Mouse (Mus musculus): Measurements from ENCODE around the gene Bckdha. TPM values are rescaled to one million over a fixed set of nuclear protein-coding genes. Genes with fewer than 3 reads are reported as not detected.

Gene Bckdha
- polyA plus RNA-seq, 1 experiment from 2014 or later: 45.1 TPM

- Histone ChIP-seq H3K9ac (replicated peaks; ENCODE audit: low read length) (no peak overlapping the region), H3K4me3 (ENCODE audit: low read depth, low read length) (no peak overlapping the region), H3K36me3 (replicated peaks; ENCODE audit: control insufficient read depth, insufficient read depth, low read depth, low read length) (no peaks in the 10 kb centered on the region), H3K27ac (replicated peaks; ENCODE audit: low read depth, low read length) (no peak overlapping the region), H3K27me3 (ENCODE audit: control insufficient read depth, insufficient read depth, low read length) (no peaks in the 10 kb centered on the region), H3K4me2 (ENCODE audit: low read depth, low read length) (no peak overlapping the region), H3K9me3 (replicated peaks; ENCODE audit: control insufficient read depth, low read length) (no peaks in the 10 kb centered on the region), H3K4me1 (ENCODE audit: control insufficient read depth, insufficient read depth, low read length) (no peaks in the 10 kb centered on the region)
- whole genome bisulfite sequencing: 42% methylated on average over 7 of the region's 7 CpGs
- ATAC-seq (replicated peaks; ENCODE audit: insufficient number of reproducible peaks, low FRiP score, low TSS enrichment, low read depth) (no peak), DNase-seq (ENCODE audit: low spot score) (no peak)
Measured at GRCm38 (mm10) chr7:25611501-25611900, 47.3 kb downstream of the Bckdha start.

GRCm38 (mm10) chr7:25610056-25610455, 48.7 kb downstream of the Bckdha start:
- Histone ChIP-seq H3K27ac (replicated peaks; ENCODE audit: low read depth, low read length) (no peak overlapping the region), H3K9me3 (replicated peaks; ENCODE audit: control insufficient read depth, low read length) (no peaks in the 10 kb centered on the region), H3K9ac (replicated peaks; ENCODE audit: low read length) (no peak overlapping the region), H3K4me1 (ENCODE audit: control insufficient read depth, insufficient read depth, low read length) (no peaks in the 10 kb centered on the region), H3K4me3 (ENCODE audit: low read depth, low read length) (no peak overlapping the region), H3K4me2 (ENCODE audit: low read depth, low read length) (no peak overlapping the region), H3K36me3 (replicated peaks; ENCODE audit: control insufficient read depth, insufficient read depth, low read depth, low read length) (no peaks in the 10 kb centered on the region), H3K27me3 (ENCODE audit: control insufficient read depth, insufficient read depth, low read length) (no peaks in the 10 kb centered on the region)
- no peak for ATAC-seq (replicated peaks; ENCODE audit: insufficient number of reproducible peaks, low FRiP score, low TSS enrichment, low read depth)
- WGBS: 38% methylated on average over 6 of the region's 6 CpGs
- DNase-seq (ENCODE audit: low spot score): no peak

GRCm38 (mm10) chr7:25607196-25607595, 51.6 kb downstream of the Bckdha start:
- no peak overlapping the region for H3K27ac ChIP-seq (replicated peaks; ENCODE audit: low read depth, low read length)
- ATAC-seq (replicated peaks; ENCODE audit: insufficient number of reproducible peaks, low FRiP score, low TSS enrichment, low read depth) (no peak), DNase-seq (ENCODE audit: low spot score) (no peak)
- H3K4me1 ChIP-seq (ENCODE audit: control insufficient read depth, insufficient read depth, low read length): no peaks in the 10 kb centered on the region
- H3K27me3 ChIP-seq (ENCODE audit: control insufficient read depth, insufficient read depth, low read length): no peaks in the 10 kb centered on the region
- H3K4me3 ChIP-seq (ENCODE audit: low read depth, low read length): no peak overlapping the region
- H3K36me3 ChIP-seq (replicated peaks; ENCODE audit: control insufficient read depth, insufficient read depth, low read depth, low read length): no peaks in the 10 kb centered on the region
- no peak overlapping the region for H3K4me2 ChIP-seq (ENCODE audit: low read depth, low read length)
- H3K9ac ChIP-seq (replicated peaks; ENCODE audit: low read length): no peak overlapping the region
- WGBS: 85% methylated on average over 2 of the region's 2 CpGs
- H3K9me3 ChIP-seq (replicated peaks; ENCODE audit: control insufficient read depth, low read length): no peaks in the 10 kb centered on the region

- no peak overlapping the region for H3K9ac ChIP-seq (replicated peaks; ENCODE audit: low read length)
- H3K27me3 ChIP-seq (ENCODE audit: control insufficient read depth, insufficient read depth, low read length): no peaks in the 10 kb centered on the region
- no peaks in the 10 kb centered on the region for H3K36me3 ChIP-seq (replicated peaks; ENCODE audit: control insufficient read depth, insufficient read depth, low read depth, low read length)
- H3K27ac ChIP-seq (replicated peaks; ENCODE audit: low read depth, low read length): no peak overlapping the region
- H3K4me3 ChIP-seq (ENCODE audit: low read depth, low read length): no peak overlapping the region
- ATAC-seq (replicated peaks; ENCODE audit: insufficient number of reproducible peaks, low FRiP score, low TSS enrichment, low read depth) (no peak), DNase-seq (ENCODE audit: low spot score) (no peak)
- H3K4me2 ChIP-seq (ENCODE audit: low read depth, low read length): no peak overlapping the region
- WGBS: 77% methylated on average over 4 of the region's 4 CpGs
- H3K4me1 ChIP-seq (ENCODE audit: control insufficient read depth, insufficient read depth, low read length): no peaks in the 10 kb centered on the region
- H3K9me3 ChIP-seq (replicated peaks; ENCODE audit: control insufficient read depth, low read length): no peaks in the 10 kb centered on the region
Measured at GRCm38 (mm10) chr7:25606625-25607063, 52.1 kb downstream of the Bckdha start.

- WGBS: 88% methylated on average over 16 of the region's 16 CpGs
- no peaks in the 10 kb centered on the region for H3K36me3 ChIP-seq (replicated peaks; ENCODE audit: control insufficient read depth, insufficient read depth, low read depth, low read length)
- H3K4me2 ChIP-seq (ENCODE audit: low read depth, low read length): no peak overlapping the region
- no peaks in the 10 kb centered on the region for H3K4me1 ChIP-seq (ENCODE audit: control insufficient read depth, insufficient read depth, low read length)
- no peak overlapping the region for H3K9ac ChIP-seq (replicated peaks; ENCODE audit: low read length)
- H3K27me3 ChIP-seq (ENCODE audit: control insufficient read depth, insufficient read depth, low read length): no peaks in the 10 kb centered on the region
- ATAC-seq (replicated peaks; ENCODE audit: insufficient number of reproducible peaks, low FRiP score, low TSS enrichment, low read depth): no peak
- H3K9me3 ChIP-seq (replicated peaks; ENCODE audit: control insufficient read depth, low read length): no peaks in the 10 kb centered on the region
- no peak overlapping the region for H3K4me3 ChIP-seq (ENCODE audit: low read depth, low read length)
- H3K27ac ChIP-seq (replicated peaks; ENCODE audit: low read depth, low read length): no peak overlapping the region
- DNase-seq (ENCODE audit: low spot score): no peak
Measured at GRCm38 (mm10) chr7:25601346-25601745, 57.4 kb downstream of the Bckdha start.

- Histone ChIP-seq H3K4me2 (ENCODE audit: low read depth, low read length) (no peak overlapping the region), H3K36me3 (replicated peaks; ENCODE audit: control insufficient read depth, insufficient read depth, low read depth, low read length) (no peaks in the 10 kb centered on the region), H3K4me1 (ENCODE audit: control insufficient read depth, insufficient read depth, low read length) (no peaks in the 10 kb centered on the region), H3K9me3 (replicated peaks; ENCODE audit: control insufficient read depth, low read length) (no peaks in the 10 kb centered on the region), H3K4me3 (ENCODE audit: low read depth, low read length) (no peak overlapping the region), H3K27ac (replicated peaks; ENCODE audit: low read depth, low read length) (no peak overlapping the region), H3K27me3 (ENCODE audit: control insufficient read depth, insufficient read depth, low read length) (no peaks in the 10 kb centered on the region), H3K9ac (replicated peaks; ENCODE audit: low read length) (no peak overlapping the region)
- no peak for DNase-seq (ENCODE audit: low spot score)
- ATAC-seq (replicated peaks; ENCODE audit: insufficient number of reproducible peaks, low FRiP score, low TSS enrichment, low read depth): no peak
- 83% methylated on average over 11 of the region's 11 CpGs for WGBS
Measured at GRCm38 (mm10) chr7:25600666-25601065, 58.1 kb downstream of the Bckdha start.

GRCm38 (mm10) chr7:25599663-25600062, 59.1 kb downstream of the Bckdha start:
- no peaks in the 10 kb centered on the region for H3K4me1 ChIP-seq (ENCODE audit: control insufficient read depth, insufficient read depth, low read length)
- no peak overlapping the region for H3K4me3 ChIP-seq (ENCODE audit: low read depth, low read length)
- H3K27ac ChIP-seq (replicated peaks; ENCODE audit: low read depth, low read length): no peak overlapping the region
- ATAC-seq (replicated peaks; ENCODE audit: insufficient number of reproducible peaks, low FRiP score, low TSS enrichment, low read depth) (no peak), DNase-seq (ENCODE audit: low spot score) (peak; percentile 87)
- no peaks in the 10 kb centered on the region for H3K27me3 ChIP-seq (ENCODE audit: control insufficient read depth, insufficient read depth, low read length)
- H3K9ac ChIP-seq (replicated peaks; ENCODE audit: low read length): no peak overlapping the region
- H3K9me3 ChIP-seq (replicated peaks; ENCODE audit: control insufficient read depth, low read length): no peaks in the 10 kb centered on the region
- WGBS: 15% methylated on average over 10 of the region's 10 CpGs
- no peak overlapping the region for H3K4me2 ChIP-seq (ENCODE audit: low read depth, low read length)
- H3K36me3 ChIP-seq (replicated peaks; ENCODE audit: control insufficient read depth, insufficient read depth, low read depth, low read length): no peaks in the 10 kb centered on the region

- DNase-seq (ENCODE audit: low spot score) (no peak), ATAC-seq (replicated peaks; ENCODE audit: insufficient number of reproducible peaks, low FRiP score, low TSS enrichment, low read depth) (no peak)
- H3K9me3 ChIP-seq (replicated peaks; ENCODE audit: control insufficient read depth, low read length): no peaks in the 10 kb centered on the region
- no peak overlapping the region for H3K4me3 ChIP-seq (ENCODE audit: low read depth, low read length)
- no peaks in the 10 kb centered on the region for H3K4me1 ChIP-seq (ENCODE audit: control insufficient read depth, insufficient read depth, low read length)
- no peak overlapping the region for H3K9ac ChIP-seq (replicated peaks; ENCODE audit: low read length)
- no peaks in the 10 kb centered on the region for H3K27me3 ChIP-seq (ENCODE audit: control insufficient read depth, insufficient read depth, low read length)
- WGBS: 86% methylated on average over 3 of the region's 3 CpGs
- no peaks in the 10 kb centered on the region for H3K36me3 ChIP-seq (replicated peaks; ENCODE audit: control insufficient read depth, insufficient read depth, low read depth, low read length)
- H3K27ac ChIP-seq (replicated peaks; ENCODE audit: low read depth, low read length): no peak overlapping the region
- H3K4me2 ChIP-seq (ENCODE audit: low read depth, low read length): no peak overlapping the region
Measured at GRCm38 (mm10) chr7:25593859-25594258, 64.9 kb downstream of the Bckdha start.
